Mouse (Mus musculus) midbrain, postnatal 0 days (tissue): Measurements from ENCODE around the gene Zfp287. TPM values are rescaled to one million over a fixed set of nuclear protein-coding genes. Genes with fewer than 3 reads are reported as not detected.

Source experiments
- ATAC-seq: fragments of 200-750 bp; cut with Nextera tagmentation; 2 replicates; pipeline ENCODE4 v1.8.0; 2017; ENCODE audit warnings: moderate number of reproducible peaks, mild to moderate bottlenecking, moderate TSS enrichment, moderate library complexity; ENCODE audit not compliant: low FRiP score
- DNase-seq: peaks from one replicate; pipeline ENCODE4 v3.0.0-alpha.2; 2015; ENCODE audit warnings: low spot score
- H3K27ac ChIP-seq: fragments of 300-500 bp; sonication (generic); 2 replicates; pipeline ENCODE4 v1.5.1; 2014; ENCODE audit warnings: low read depth, mild to moderate bottlenecking, low read length, mixed read lengths
- H3K27me3 ChIP-seq: fragments of 300-500 bp; sonication (generic); 2 replicates; pipeline ENCODE4 v1.6.1; 2014; ENCODE audit warnings: low read length, control low read depth, mixed read lengths; ENCODE audit not compliant: insufficient read depth
- H3K36me3 ChIP-seq: fragments of 300-500 bp; sonication (generic); 2 replicates; pipeline ENCODE4 v1.6.1; 2014; ENCODE audit warnings: low read length, control low read depth, mixed read lengths; ENCODE audit not compliant: insufficient read depth
- H3K4me1 ChIP-seq: fragments of 300-500 bp; sonication (generic); 2 replicates; pipeline ENCODE4 v1.6.1; 2014; ENCODE audit warnings: mild to moderate bottlenecking, control low read depth, antibody characterized with exemption, low read length, mixed read lengths; ENCODE audit not compliant: insufficient read depth
- H3K4me2 ChIP-seq: fragments of 300-500 bp; sonication (generic); 2 replicates; pipeline ENCODE4 v1.6.1; 2014; ENCODE audit warnings: low read depth, mild to moderate bottlenecking, low read length, mixed read lengths; ENCODE audit not compliant: poor library complexity, severe bottlenecking
- H3K4me3 ChIP-seq: fragments of 300-500 bp; sonication (generic); 2 replicates; pipeline ENCODE4 v1.5.1; 2014; ENCODE audit warnings: low read depth, mild to moderate bottlenecking, low read length, moderate library complexity
- H3K9ac ChIP-seq: fragments of 300-500 bp; sonication (generic); replicated peaks from 2 replicates; pipeline ENCODE4 v1.6.1; 2014; ENCODE audit warnings: mild to moderate bottlenecking, low read length, moderate library complexity, mixed read lengths; ENCODE audit not compliant: poor library complexity, severe bottlenecking
- H3K9me3 ChIP-seq: fragments of 300-500 bp; sonication (generic); 2 replicates; pipeline ENCODE4 v1.6.1; 2016; ENCODE audit warnings: low read length, control low read depth
- CTCF ChIP-seq: IDR thresholded peaks from 2 replicates; pipeline ENCODE4 v1.5.1; 2016; ENCODE audit warnings: antibody characterized with exemption, mild to moderate bottlenecking
- WGBS: fragments of 180-500 bp; shearing (Covaris S2); extraction: QIAGEN DNeasy Blood & Tissue Kit; methylation state at CpG from one replicate; pipeline ENCODE4 v1.1.7; 2014; 5-methylcytosine and 5-hydroxymethylcytosine counted together
- polyA plus RNA-seq: library from polyadenylated mRNA; unstranded; fragments of >200 nt; fragmentation: Nextera tagmentation; extraction: Ambion mirVana; gene quantifications from 2 replicates; pipeline ENCODE4 v1.2.1, GENCODE M21; 2015
- total RNA-seq: library from RNA; depleted of rRNA; stranded (reverse); fragments of >200 nt; gene quantifications from 2 replicates; pipeline ENCODE4 v1.2.3, GENCODE M21; 2014; rRNA removed

Gene Zfp287
- total and polyA plus RNA-seq, 2 experiments from 2014 or later = 13.0 to 20.6 TPM

DNA sequence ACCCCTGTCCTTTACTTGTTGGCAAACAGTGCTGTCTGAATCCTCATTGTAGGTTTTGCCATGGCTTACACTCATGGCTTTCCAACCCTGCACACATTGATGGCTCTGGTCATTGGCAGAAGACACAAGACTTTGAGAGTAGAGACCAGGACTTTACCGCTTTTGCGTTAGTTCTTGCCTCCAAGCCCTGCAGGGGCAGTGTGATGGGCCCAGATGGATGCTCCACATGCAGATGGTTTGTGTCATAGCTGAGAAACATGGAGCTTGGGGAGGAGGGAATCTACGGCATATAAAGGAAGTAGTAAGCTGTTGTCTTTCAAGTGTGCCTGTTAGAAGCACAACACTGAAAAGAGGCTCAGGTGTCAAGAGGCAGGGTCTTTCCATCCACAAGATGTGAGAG is 79.6 kb downstream of the Zfp287 start:
- H3K27ac ChIP-seq = no peak overlapping the region
- no peak overlapping the region for H3K9ac ChIP-seq
- TF ChIP-seq CTCF = no peak
- H3K4me1 ChIP-seq = no peaks in the 10 kb centered on the region
- H3K27me3 ChIP-seq = no peaks in the 10 kb centered on the region
- WGBS = 93% methylated on average over 3 of the region's 3 CpGs
- H3K4me2 ChIP-seq = no peak overlapping the region
- H3K9me3 ChIP-seq = no peaks in the 10 kb centered on the region
- H3K4me3 ChIP-seq = no peak overlapping the region
- no peak for DNase-seq
- no peaks in the 10 kb centered on the region for H3K36me3 ChIP-seq
- ATAC-seq = no peak

DNA sequence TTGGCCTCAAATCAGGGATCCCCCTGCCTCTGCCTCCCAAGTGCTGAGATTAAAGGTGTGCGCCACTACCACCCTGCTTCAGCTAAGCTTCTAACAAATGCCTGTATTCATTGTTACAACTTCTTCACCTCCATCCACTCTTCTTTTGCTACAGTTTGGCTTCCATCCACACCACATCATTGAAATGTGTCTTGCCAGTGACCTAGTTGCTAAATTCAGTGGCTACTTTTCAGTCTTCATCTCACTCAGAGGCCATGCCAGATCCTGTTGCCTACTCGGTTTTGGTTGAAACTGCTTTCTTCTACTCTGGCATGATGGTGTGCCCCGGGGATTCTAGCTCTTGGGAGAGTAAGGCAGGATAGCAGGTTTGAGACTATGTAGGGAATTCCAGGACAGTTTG is 80.1 kb downstream of the Zfp287 start:
- no peak overlapping the region for H3K27ac ChIP-seq
- no peak overlapping the region for H3K9ac ChIP-seq
- DNase-seq (no peak), ATAC-seq (no peak)
- no peak overlapping the region for H3K4me3 ChIP-seq
- no peaks in the 10 kb centered on the region for H3K36me3 ChIP-seq
- H3K27me3 ChIP-seq = no peaks in the 10 kb centered on the region
- H3K4me2 ChIP-seq = no peak overlapping the region
- no peak for TF ChIP-seq CTCF
- no peaks in the 10 kb centered on the region for H3K9me3 ChIP-seq
- H3K4me1 ChIP-seq = peaks cover 2% of the 10 kb centered on the region
- WGBS = 89% methylated on average over 3 of the region's 3 CpGs

Other genes starting within 250 kb of the Zfp287 start
- 58.0 and 63.2 TPM in 2 replicates for gene Cenpv, start 192.6 kb downstream of the Zfp287 start, total RNA-seq
- gene Cenpv, start 192.6 kb downstream of the Zfp287 start, polyA plus RNA-seq = 30.1 and 32.9 TPM in 2 replicates
- gene Ubb, start 180.7 kb downstream of the Zfp287 start, total RNA-seq = 1,443 and 2,095 TPM in 2 replicates
- 4,479 and 4,841 TPM in 2 replicates for gene Ubb, start 180.7 kb downstream of the Zfp287 start, polyA plus RNA-seq
- 55.4 and 62.0 TPM in 2 replicates for gene Trpv2, start 157.4 kb downstream of the Zfp287 start, total RNA-seq
- gene Trpv2, start 157.4 kb downstream of the Zfp287 start, polyA plus RNA-seq = 31.0 and 32.9 TPM in 2 replicates
- gene Lrrc75a, start 83.4 kb downstream of the Zfp287 start, total RNA-seq = 23.3 and 25.9 TPM in 2 replicates
- gene Lrrc75a, start 83.4 kb downstream of the Zfp287 start, polyA plus RNA-seq = 6.9 and 7.4 TPM in 2 replicates
- 24.0 and 58.3 TPM in 2 replicates for gene Mmgt2, start 83.2 kb downstream of the Zfp287 start, total RNA-seq
- 22.7 and 23.4 TPM in 2 replicates for gene Mmgt2, start 83.2 kb downstream of the Zfp287 start, polyA plus RNA-seq
- not detected in 2 replicates for gene Gm10428, start 21.2 kb upstream of the Zfp287 start, total RNA-seq
- gene Gm10428, start 21.2 kb upstream of the Zfp287 start, polyA plus RNA-seq = 0.83 TPM in 1 of 2 replicates, not detected in the other
- gene Zfp286, start 57.6 kb upstream of the Zfp287 start, total RNA-seq = 20.1 and 25.0 TPM in 2 replicates
- gene Zfp286, start 57.6 kb upstream of the Zfp287 start, polyA plus RNA-seq = 15.6 and 16.9 TPM in 2 replicates
- gene Trim16, start 88.3 kb upstream of the Zfp287 start, total RNA-seq = 5.8 and 7.1 TPM in 2 replicates
- gene Trim16, start 88.3 kb upstream of the Zfp287 start, polyA plus RNA-seq = 5.8 and 6.2 TPM in 2 replicates
- 0.38 and 0.49 TPM in 2 replicates for gene Fbxw10, start 115.2 kb upstream of the Zfp287 start, total RNA-seq
- 0.60 and 0.72 TPM in 2 replicates for gene Fbxw10, start 115.2 kb upstream of the Zfp287 start, polyA plus RNA-seq
- 29.5 and 36.6 TPM in 2 replicates for gene Tvp23b, start 147.6 kb upstream of the Zfp287 start, total RNA-seq
- gene Tvp23b, start 147.6 kb upstream of the Zfp287 start, polyA plus RNA-seq = 42.5 and 44.2 TPM in 2 replicates
- not detected in 2 replicates for gene Cdrt4, start 219.3 kb upstream of the Zfp287 start, total RNA-seq
- gene Cdrt4, start 219.3 kb upstream of the Zfp287 start, polyA plus RNA-seq = not detected in 2 replicates